Mouse (Mus musculus): ENCODE results near the gene Fgf3. TPM values are rescaled to one million over a fixed set of nuclear protein-coding genes. Genes with fewer than 3 reads are reported as not detected.

The Fgf3 gene
- total and polyA plus RNA-seq, 3 experiments = not detected

DNA sequence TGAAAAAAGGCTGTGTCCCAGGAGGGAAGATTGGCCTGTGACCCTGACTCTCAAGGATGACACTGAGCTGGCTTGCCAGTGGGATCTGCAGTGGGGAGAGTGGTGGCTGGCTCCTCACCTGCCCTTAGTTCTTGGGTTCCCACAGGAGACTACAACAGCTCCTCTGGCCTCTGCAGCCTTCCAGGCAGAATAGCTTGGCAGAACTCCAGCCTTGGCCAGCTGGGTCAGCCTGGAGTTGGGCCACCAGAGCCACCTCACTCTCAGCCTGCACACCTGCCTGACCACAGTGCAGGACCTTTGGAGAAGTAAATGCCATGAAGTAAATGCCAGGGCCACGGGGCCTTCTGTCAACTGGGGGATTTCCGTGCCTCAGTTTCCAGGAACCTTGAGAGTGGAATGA is 13.9 kb upstream of the Fgf3 start:
- in situ Hi-C loops (cut with MboI; ENCODE audit: low pct_ligation_motif_present, low pct_unique_long_range_greater_than_20kb, low sequenced_read_pairs) = no loop called here

DNA sequence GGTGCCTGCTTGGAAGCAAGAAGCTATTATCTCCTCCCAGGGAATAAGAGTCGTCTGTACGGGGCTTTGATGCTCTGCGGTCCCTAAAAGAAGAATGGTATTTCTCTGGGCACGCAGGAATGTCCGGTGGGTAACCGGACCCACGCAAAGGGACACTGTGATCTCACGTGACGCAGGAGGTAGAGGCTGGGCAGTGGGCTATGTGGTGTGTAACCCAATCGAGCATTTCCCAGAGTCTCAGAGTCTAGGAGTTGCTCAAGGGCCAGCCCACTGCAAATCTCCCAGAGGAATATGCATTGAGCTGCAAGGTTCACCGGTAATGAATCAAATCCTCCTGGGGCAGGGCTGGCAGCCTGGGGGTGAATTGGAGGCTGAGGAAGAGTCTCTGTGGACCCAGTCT is 9.5 kb upstream of the Fgf3 start:
- H3K9ac ChIP-seq (ENCODE audit: insufficient read depth, low read depth) = no peak overlapping the region
- no peak for DNase-seq (ENCODE audit: extremely low read depth)
- H3K9me3 ChIP-seq (replicated peaks; ENCODE audit: low read length) = no peaks in the 10 kb centered on the region
- TF ChIP-seq ELF1 (IDR thresholded peaks at IDR 0.05; ENCODE audit: low read depth, low read length) (no peak), RAD21 (IDR thresholded peaks at IDR 0.05; ENCODE audit: low read depth, low read length) (no peak), ETS1 (conservative IDR thresholded peaks at IDR 0.05; ENCODE audit: low read depth, low read length) (no peak), CHD2 (IDR thresholded peaks at IDR 0.05; ENCODE audit: low read length) (no peak), CTCF (conservative IDR thresholded peaks at IDR 0.05 in 1 of 2, IDR thresholded peaks at IDR 0.05 in 1 of 2; ENCODE audit: low read depth in 2 of 2, low read length in 2 of 2) (no peak), ZNF384 (IDR thresholded peaks at IDR 0.05; ENCODE audit: low read depth, low read length) (no peak)
- no peaks in the 10 kb centered on the region for H3K4me1 ChIP-seq (ENCODE audit: control insufficient read depth in 1 of 2, insufficient read depth in 2 of 2)
- H3K27me3 ChIP-seq (replicated peaks) = peaks cover 94% of the 10 kb centered on the region
- dilution Hi-C loops (cut with MboI; ENCODE audit: extremely low pct_ligation_motif_present, extremely low pct_unique_long_range_greater_than_20kb, low sequenced_read_pairs) (no loop called here), in situ Hi-C loops (cut with MboI; ENCODE audit: low pct_ligation_motif_present, low pct_unique_long_range_greater_than_20kb, low sequenced_read_pairs) (no loop called here)
- H3K79me2 ChIP-seq (replicated peaks; ENCODE audit: control insufficient read depth, extremely low read depth, insufficient read depth, poor library complexity, severe bottlenecking) = no peaks in the 10 kb centered on the region
- H3K4me2 ChIP-seq (ENCODE audit: insufficient read depth, low read depth, poor library complexity, severe bottlenecking) = no peak overlapping the region
- H3K36me3 ChIP-seq (replicated peaks in 1 of 2; ENCODE audit: control insufficient read depth in 1 of 2, insufficient read depth in 1 of 2, low read length in 1 of 2) = no peaks in the 10 kb centered on the region
- H3K27ac ChIP-seq (ENCODE audit: insufficient read depth, low read depth) = no peak overlapping the region
- no peak overlapping the region for H3K4me3 ChIP-seq (replicated peaks in 1 of 3; ENCODE audit: low read depth in 2 of 3, low read length in 2 of 3, poor library complexity in 1 of 3)

More for the DNA sequence above, 13.9 kb upstream of the Fgf3 start:
- TF ChIP-seq CHD2 (IDR thresholded peaks at IDR 0.05; ENCODE audit: low read length) (no peak), MAZ (IDR thresholded peaks at IDR 0.05; ENCODE audit: low read depth, low read length) (no peak), KAT2A (IDR thresholded peaks at IDR 0.05; ENCODE audit: insufficient replicate concordance, low read length) (no peak)
- H3K27me3 ChIP-seq (replicated peaks) = peaks cover 93% of the 10 kb centered on the region
- H3K4me3 ChIP-seq (replicated peaks in 1 of 3; ENCODE audit: low read depth in 2 of 3, low read length in 2 of 3, poor library complexity in 1 of 3) = no peak overlapping the region
- DNase-seq (ENCODE audit: extremely low read depth) = no peak
- H3K79me2 ChIP-seq (replicated peaks; ENCODE audit: control insufficient read depth, extremely low read depth, insufficient read depth, poor library complexity, severe bottlenecking) = no peaks in the 10 kb centered on the region
- no peak overlapping the region for H3K9ac ChIP-seq (ENCODE audit: insufficient read depth, low read depth)
- no peaks in the 10 kb centered on the region for H3K4me1 ChIP-seq (ENCODE audit: control insufficient read depth in 1 of 2, insufficient read depth in 2 of 2)
- no peaks in the 10 kb centered on the region for H3K9me3 ChIP-seq (replicated peaks; ENCODE audit: low read length)
- no peak overlapping the region for H3K27ac ChIP-seq (ENCODE audit: insufficient read depth, low read depth)
- H3K36me3 ChIP-seq (replicated peaks in 1 of 2; ENCODE audit: control insufficient read depth in 1 of 2, insufficient read depth in 1 of 2, low read length in 1 of 2) = no peaks in the 10 kb centered on the region
- dilution Hi-C loops (cut with MboI; ENCODE audit: extremely low pct_ligation_motif_present, extremely low pct_unique_long_range_greater_than_20kb, low sequenced_read_pairs) = no loop called here
- no peak overlapping the region for H3K4me2 ChIP-seq (ENCODE audit: insufficient read depth, low read depth, poor library complexity, severe bottlenecking)

DNA sequence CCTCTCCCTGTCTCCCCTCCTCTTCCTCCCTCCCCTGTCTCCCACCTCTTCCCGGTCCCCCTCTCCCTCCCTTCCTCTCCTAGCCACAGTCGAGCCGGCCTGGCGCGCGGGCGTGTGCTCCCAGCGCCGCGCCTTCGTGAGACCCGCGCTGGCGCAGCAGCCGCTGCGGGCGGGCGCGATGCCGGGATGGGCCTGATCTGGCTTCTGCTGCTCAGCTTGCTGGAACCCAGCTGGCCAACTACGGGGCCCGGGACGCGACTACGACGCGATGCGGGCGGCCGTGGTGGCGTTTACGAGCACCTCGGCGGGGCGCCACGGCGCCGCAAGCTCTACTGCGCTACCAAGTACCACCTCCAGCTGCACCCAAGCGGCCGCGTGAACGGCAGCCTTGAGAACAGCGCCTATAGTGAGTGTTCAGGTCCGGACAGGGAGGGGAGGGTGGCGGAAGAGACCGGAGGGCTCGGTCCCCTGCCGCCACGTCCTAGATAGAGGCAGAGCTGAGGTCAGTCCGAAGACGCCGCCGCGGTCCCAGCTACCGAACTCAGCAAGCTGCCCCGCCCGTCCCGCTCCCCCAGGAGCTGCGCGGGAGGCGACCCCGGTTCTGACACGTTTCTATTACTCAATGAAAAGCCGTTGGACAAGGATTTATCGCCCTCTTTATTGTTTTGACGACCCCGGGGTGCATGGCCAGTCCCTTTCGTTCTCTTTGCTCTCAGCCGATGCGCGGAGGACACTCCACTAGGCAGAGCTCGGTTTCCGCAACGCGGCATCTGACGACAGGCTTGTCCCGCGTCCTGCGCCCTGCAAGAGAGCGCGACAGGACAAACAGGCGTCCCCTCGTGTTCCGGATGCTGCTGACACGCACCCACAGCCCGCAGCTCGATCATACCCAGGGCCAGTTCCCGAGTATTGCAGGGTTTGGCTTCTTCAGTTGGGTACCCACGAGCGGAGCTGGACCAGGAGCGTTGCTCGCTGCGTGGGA is 930 bp downstream of the Fgf3 start:
- Histone ChIP-seq H3K4me3 (replicated peaks in 1 of 3; ENCODE audit: low read depth in 2 of 3, low read length in 2 of 3, poor library complexity in 1 of 3) (no peak overlapping the region), H3K36me3 (replicated peaks in 1 of 2; ENCODE audit: control insufficient read depth in 1 of 2, insufficient read depth in 1 of 2, low read length in 1 of 2) (no peaks in the 10 kb centered on the region), H3K79me2 (replicated peaks; ENCODE audit: control insufficient read depth, extremely low read depth, insufficient read depth, poor library complexity, severe bottlenecking) (no peaks in the 10 kb centered on the region), H3K9me3 (replicated peaks; ENCODE audit: low read length) (no peaks in the 10 kb centered on the region), H3K9ac (ENCODE audit: insufficient read depth, low read depth) (no peak overlapping the region), H3K27ac (ENCODE audit: insufficient read depth, low read depth) (no peak overlapping the region), H3K27me3 (replicated peaks) (peaks cover 85% of the 10 kb centered on the region), H3K4me1 (ENCODE audit: control insufficient read depth in 1 of 2, insufficient read depth in 2 of 2) (no peaks in the 10 kb centered on the region), H3K4me2 (ENCODE audit: insufficient read depth, low read depth, poor library complexity, severe bottlenecking) (no peak overlapping the region)
- dilution Hi-C loops (cut with MboI; ENCODE audit: extremely low pct_ligation_motif_present, extremely low pct_unique_long_range_greater_than_20kb, low sequenced_read_pairs) (no loop called here), in situ Hi-C loops (cut with MboI; ENCODE audit: low pct_ligation_motif_present, low pct_unique_long_range_greater_than_20kb, low sequenced_read_pairs) (no loop called here)
- DNase-seq (ENCODE audit: extremely low read depth) = no peak
- TF ChIP-seq ZC3H11A (IDR thresholded peaks at IDR 0.05; ENCODE audit: low read depth, low read length) (no peak), POLR2A (IDR thresholded peaks at IDR 0.05; ENCODE audit: low read depth, low read length) (no peak), HCFC1 (IDR thresholded peaks at IDR 0.05; ENCODE audit: low read depth, low read length) (no peak), TBP (conservative IDR thresholded peaks at IDR 0.05; ENCODE audit: low read depth, low read length) (no peak), MEF2A (IDR thresholded peaks at IDR 0.05; ENCODE audit: borderline replicate concordance, low read depth, low read length) (no peak), CHD2 (IDR thresholded peaks at IDR 0.05; ENCODE audit: low read length) (no peak), ETS1 (conservative IDR thresholded peaks at IDR 0.05; ENCODE audit: low read depth, low read length) (no peak), MYC (IDR thresholded peaks at IDR 0.05; ENCODE audit: low read depth, low read length) (no peak), CHD1 (IDR thresholded peaks at IDR 0.05; ENCODE audit: low read depth, low read length) (no peak), ZMIZ1 (IDR thresholded peaks at IDR 0.05; ENCODE audit: low read depth, low read length) (no peak), TCF12 (IDR thresholded peaks at IDR 0.05; ENCODE audit: low read depth, low read length) (no peak), MAX (IDR thresholded peaks at IDR 0.05; ENCODE audit: low read length) (no peak), ELF1 (IDR thresholded peaks at IDR 0.05; ENCODE audit: low read depth, low read length) (no peak), UBTF (IDR thresholded peaks at IDR 0.05; ENCODE audit: low read depth, low read length) (no peak), MXI1 (IDR thresholded peaks at IDR 0.05; ENCODE audit: low read depth, low read length) (no peak), RCOR1 (conservative IDR thresholded peaks at IDR 0.05; ENCODE audit: low read depth, low read length) (no peak), JUND (conservative IDR thresholded peaks at IDR 0.05; ENCODE audit: low read depth, low read length) (no peak)
